Mouse (Mus musculus) cerebellum, adult 9-10 months (tissue): ENCODE results near the gene Poll.

Experiments used
- DNase-seq: peaks from one replicate; pipeline ENCODE4 v3.0.0; 2022

Poll gene

DNA sequence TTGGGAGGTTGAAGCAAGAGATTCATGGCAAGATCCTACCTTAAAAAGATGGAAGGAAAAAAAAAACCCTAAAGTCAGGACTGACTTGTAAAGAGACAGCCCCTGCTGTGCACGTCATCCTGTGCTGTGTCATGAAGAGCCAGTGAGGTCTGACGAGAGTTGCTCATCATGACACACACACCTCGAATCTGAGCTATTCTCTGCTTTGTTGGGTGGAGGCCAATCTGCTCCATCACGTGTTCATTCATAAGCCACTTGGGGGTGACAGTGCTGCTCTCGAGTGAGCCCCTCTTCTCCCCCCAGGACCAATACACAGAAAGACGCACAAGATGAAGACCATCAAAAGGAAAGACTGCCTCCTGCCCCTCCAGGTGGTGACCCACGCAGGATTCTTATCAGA is 26.7 kb downstream of the Poll start:
- DNase-seq, result no peak

DNA sequence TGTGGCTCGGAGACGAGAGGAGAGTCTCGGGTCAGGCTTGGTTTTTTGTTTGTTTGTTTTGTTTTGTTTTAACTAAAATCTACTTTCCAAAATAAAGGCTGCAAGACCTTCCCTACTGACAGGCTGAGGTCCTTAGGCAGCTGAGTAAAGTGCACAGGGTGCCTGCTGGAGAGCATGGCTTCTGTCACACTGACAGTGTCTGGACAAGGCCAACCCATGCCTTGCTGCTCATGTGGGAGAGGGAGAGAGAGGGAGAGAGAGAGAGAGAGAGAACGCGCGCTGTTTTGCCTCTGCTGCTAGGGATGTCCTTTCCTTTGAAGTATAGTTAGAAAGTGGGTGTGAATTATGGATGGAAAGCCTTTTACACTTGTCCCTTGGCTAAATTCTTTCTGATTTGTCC is 28.8 kb downstream of the Poll start:
- DNase-seq, result no peak

DNA sequence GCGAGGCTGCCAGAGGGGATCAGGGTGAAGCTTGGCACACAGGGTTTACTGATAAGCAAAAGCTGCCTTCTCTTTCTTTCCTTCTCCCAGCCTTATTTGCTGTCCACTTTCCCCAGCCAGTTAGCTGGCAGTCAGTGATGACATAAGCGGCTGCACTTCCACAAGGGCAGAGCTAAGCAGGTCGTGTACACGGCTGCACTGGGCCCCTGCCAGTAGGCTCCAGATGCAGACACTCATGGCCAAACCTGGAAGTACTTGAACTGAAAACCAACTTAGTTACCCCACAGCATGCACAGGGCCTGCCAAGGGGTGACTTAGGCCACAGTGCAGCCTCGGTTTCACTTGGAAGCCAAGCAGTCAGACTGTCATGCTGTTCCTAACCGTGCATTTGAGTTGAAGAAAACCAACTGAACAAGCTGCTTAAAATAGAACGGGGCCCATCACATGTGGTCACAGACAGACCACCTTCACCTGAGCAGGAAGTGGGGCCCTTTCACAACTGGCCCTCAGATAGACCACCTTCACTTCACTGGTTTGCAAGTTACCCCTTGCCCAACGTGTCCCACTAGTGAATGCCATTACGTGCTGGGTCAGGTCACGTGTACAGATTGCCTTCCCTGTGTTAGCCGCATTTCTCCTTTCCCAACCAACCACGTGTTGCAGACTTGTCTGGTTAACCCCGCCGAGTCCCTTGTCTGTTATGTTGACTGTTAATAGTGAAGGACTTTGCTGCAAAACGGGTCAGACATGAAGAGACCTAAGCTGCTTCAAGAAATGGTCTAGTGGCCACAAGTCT is 29.9 kb downstream of the Poll start:
- DNase-seq, result no peak

DNA sequence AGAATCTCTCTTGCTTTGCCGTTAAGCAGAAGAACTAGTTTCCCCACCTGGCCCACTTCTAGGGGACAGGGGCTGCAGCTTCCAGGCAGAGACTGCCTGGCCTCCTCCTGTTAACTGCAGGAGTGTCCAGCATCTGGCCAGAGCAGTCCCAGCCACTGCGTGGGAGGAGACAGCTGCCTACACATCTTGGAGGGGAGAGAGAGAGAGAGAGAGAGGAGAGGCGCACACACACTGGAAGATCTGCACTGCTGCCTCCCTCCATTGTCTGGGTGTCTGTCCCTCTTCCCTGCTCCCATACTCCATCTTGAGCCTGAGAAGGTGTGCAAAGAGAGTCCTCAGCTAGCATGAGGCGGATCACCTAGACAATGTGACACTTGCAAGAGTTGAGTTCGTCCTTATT is 31.0 kb downstream of the Poll start:
- DNase-seq, result no peak

DNA sequence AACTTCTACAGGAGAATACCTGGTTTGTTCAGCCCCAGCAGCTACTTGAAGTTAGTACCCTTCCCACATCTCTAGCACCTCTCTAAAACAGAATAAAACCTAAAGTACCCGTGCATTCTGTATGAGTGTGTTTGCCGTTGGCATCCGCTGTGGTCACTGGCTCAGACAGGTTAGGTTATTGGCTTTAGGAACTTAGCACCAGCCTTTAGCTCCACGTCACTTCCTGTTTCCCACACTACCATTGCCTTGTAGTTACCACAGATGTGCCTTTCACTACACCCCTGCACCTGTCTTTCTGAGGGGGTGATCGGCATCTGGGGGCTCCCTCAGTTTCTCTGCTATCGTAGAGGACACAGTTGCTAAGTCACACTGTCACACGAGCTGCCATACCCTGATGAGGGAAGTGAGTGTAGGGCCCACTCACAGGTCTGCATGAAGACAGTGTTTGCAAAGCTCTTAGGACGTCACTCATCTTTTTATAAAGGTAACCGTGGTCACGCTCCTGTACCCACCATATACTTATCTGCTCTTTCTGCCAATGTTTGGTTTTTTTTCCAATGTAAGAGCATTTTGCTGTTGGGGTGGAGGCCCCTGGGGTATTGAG is 32.3 kb downstream of the Poll start:
- DNase-seq, result no peak

DNA sequence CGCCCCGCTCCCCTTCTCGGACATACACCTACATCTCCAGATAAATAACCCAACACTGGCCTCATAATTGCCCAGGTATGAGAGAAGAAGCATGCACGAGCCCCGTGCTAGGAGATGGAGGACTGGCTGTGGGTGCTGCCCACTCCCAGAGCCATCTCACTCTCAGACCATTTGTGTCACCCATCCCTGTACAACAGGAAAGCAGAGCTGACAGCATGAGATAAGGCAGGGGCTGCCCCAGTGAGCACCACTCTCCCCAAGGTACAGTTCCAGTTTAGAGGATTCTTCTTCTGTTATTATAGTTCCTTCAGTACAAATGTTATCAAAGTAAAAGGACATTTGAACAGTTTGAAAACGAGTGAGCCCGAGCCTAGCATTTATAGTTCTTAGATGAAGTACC is 32.9 kb downstream of the Poll start:
- DNase-seq, result no peak

DNA sequence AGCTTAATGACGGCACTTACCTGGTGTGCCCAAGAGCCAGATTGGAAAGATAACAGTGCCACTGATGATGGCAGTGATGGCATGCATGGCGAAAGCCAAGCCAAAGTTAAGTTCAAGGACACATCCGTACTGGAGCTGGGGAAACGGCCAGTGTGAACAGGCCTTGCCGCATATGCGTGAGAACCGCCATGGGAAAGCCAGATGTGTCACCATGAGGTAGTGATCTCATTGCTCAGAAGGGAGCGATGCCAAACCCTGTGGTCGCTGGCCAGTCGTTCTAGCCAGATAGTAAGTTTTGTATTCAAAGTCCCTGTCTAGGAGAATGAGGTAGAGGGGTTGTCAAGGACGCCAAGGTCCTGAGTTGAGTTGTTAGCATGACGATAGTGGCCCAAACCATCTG is 44.1 kb downstream of the Poll start:
- DNase-seq, result no peak

DNA sequence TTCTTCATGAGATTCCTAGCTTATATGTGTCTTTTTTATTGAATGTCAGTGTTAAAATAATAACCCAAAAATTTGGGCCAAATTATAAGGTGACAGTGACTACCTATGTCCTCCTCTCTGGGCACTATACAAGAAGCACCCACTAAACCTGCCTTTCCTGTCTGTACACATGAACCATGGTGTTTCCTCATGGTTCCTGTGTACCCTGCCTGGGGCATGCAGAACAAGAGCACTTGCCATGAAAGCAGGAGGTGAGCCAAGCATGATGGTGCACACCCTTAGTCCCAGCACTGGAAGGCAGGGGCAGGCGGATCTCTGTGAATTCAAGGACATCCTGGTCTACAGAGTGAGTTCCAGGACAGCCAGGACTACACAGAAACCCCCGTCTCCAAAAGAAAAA is 45.0 kb downstream of the Poll start:
- DNase-seq, result no peak

DNA sequence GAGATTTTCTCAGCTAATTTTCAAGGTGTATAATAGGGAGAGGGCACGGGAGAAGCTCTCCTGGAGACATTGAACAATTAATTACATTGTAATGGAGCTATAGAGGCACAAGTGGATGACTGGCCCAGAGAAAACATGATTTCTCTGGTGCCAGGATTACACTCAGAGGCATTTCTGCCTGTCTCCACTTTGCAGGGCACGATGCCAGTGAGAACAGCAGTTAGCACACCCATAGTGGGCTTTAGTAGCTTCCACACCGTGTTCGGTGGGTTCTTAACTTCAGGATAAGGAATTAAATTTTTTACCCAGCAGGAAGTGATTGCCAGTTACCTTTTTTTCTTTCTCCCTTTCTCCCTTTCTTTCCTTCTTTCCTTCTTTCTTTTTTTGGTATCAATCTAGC is 48.9 kb downstream of the Poll start:
- no peak for DNase-seq

DNA sequence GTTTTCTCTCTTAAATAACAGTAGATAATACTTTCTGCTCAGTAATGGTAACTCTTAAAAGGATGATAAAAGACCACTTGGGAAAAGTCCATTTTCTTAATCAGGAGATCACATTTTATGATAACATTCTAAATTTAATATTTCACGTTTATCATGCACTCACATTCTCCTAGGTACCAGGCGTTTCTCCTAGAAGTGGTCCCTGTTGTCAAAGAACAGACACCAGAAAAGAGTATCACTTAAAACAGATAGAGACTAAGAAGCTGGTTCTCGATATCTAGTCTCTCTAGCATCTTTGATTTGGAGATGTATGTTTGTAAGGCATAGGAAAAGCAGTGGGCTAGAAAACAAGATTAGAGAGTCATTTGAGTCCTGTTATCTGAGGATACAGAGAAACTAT is 49.7 kb downstream of the Poll start:
- no peak for DNase-seq

DNA sequence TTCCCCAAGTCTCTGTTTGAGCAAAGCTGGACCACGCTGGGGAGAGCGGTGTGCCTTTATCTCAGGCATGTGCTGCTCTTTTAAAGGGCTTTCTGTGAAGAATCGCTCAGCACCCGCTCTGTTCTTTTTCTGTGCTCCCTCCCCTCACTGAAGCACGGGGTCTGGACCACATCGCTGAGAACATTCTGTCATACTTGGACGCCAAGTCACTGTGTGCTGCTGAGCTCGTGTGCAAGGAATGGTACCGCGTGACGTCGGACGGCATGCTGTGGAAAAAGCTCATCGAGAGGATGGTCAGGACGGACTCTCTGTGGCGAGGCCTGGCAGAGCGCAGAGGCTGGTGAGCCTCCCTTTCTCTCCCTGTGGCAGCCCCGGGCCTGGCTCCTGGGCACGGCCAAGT is 52.8 kb downstream of the Poll start:
- DNase-seq, result peak; percentile 68

DNA sequence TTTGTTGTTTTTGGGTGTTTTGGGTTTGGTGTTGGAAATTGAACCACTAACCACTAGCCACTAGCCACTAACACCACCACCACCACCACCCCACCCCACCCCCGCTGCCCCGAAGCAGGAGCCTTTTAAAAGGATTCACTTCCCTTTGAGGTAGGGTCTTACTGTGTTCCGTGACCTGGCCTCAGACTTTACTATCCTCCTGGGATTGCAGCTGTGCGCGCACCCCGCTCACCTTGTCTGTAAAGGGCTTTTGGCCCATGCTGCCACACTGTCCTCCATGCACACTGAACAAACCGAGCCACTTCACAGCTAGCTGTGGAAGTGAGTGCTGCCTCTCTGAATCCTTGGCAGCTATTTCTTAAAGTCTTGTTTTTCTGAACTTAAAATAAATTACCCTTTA is 54.9 kb downstream of the Poll start:
- DNase-seq, result no peak
